Mouse (Mus musculus) thymus, adult 2 months (tissue): ENCODE data around the gene Maats1. TPM values are rescaled to one million over a fixed set of nuclear protein-coding genes. Genes with fewer than 3 reads are reported as not detected.
"Not testable (repeated sequence)": the region's sequence is repeated elsewhere in the genome, so short reads cannot be mapped to it uniquely, and the experiment has no call there.

Experiments used
- DNase-seq: peaks from one replicate; pipeline ENCODE4 v3.0.0; 2021
- H3K27ac ChIP-seq: fragments of 200-500 bp; 2 replicates; pipeline ENCODE4 v1.5.1; 2012; ENCODE audit warnings: low read length, control low read depth; ENCODE audit not compliant: control insufficient read depth, insufficient read depth
- H3K27me3 ChIP-seq: fragments of 200-500 bp; 2 replicates; pipeline ENCODE4 v1.6.1; 2012; ENCODE audit warnings: mild to moderate bottlenecking, low read length, moderate library complexity, mixed read lengths; ENCODE audit not compliant: control insufficient read depth, insufficient read depth
- H3K36me3 ChIP-seq: fragments of 200-500 bp; 2 replicates; pipeline ENCODE4 v1.6.1; 2012; ENCODE audit warnings: mild to moderate bottlenecking, low read length, moderate library complexity; ENCODE audit not compliant: control insufficient read depth, insufficient read depth
- H3K4me1 ChIP-seq: fragments of 200-500 bp; replicated peaks from 2 replicates; pipeline ENCODE4 v1.6.1; 2012; ENCODE audit warnings: low read length; ENCODE audit not compliant: control insufficient read depth, insufficient read depth
- H3K4me3 ChIP-seq: fragments of 200-500 bp; 2 replicates; pipeline ENCODE4 v1.5.1; 2012; ENCODE audit warnings: mild to moderate bottlenecking, low read length, control low read depth, moderate library complexity; ENCODE audit not compliant: control insufficient read depth, insufficient read depth
- CTCF ChIP-seq: fragments of 200-500 bp; IDR thresholded peaks from 2 replicates; pipeline ENCODE4 v1.5.1; 2012; ENCODE audit warnings: mild to moderate bottlenecking, control low read depth, low read length, moderate library complexity, borderline replicate concordance; ENCODE audit not compliant: control insufficient read depth, poor library complexity, insufficient read depth; ENCODE audit errors: extremely low read depth
- POLR2A ChIP-seq: fragments of 200-500 bp; IDR thresholded peaks from 2 replicates; pipeline ENCODE4 v1.6.1; 2012; ENCODE audit warnings: mild to moderate bottlenecking, low read length, control low read depth, moderate library complexity; ENCODE audit not compliant: control insufficient read depth, poor library complexity, insufficient read depth; ENCODE audit errors: extremely low read depth
- whole genome bisulfite sequencing: fragments of 180-500 bp; shearing (Covaris S2); methylation state at CpG from one replicate; pipeline ENCODE4 v1.1.7; 2018; 5-methylcytosine and 5-hydroxymethylcytosine counted together
- polyA plus RNA-seq: library from polyadenylated mRNA; depleted of rRNA; stranded (reverse); fragments of >200 nt; gene quantifications from 2 replicates; pipeline ENCODE4 v1.2.3, GENCODE M21; 2012

Gene Maats1
- polyA plus RNA-seq, 1 experiment = 0.12 TPM

GRCm38 (mm10) chr16:38347588-38347987 lies 5.6 kb upstream of the Maats1 start:
- peaks cover 33% of the 10 kb centered on the region for H3K36me3 ChIP-seq
- H3K27me3 ChIP-seq = no peaks in the 10 kb centered on the region
- no peak overlapping the region for H3K4me3 ChIP-seq
- TF ChIP-seq CTCF (no peak), POLR2A (no peak)
- H3K27ac ChIP-seq = no peak overlapping the region
- 62% methylated on average over 6 of the region's 6 CpGs for WGBS
- no peaks in the 10 kb centered on the region; the same call in 1 of the 2 replicates for H3K4me1 ChIP-seq
- no peak for DNase-seq

- peak within 1 kb of the TSS; percentile 85 for H3K4me3 ChIP-seq
- peak; percentile 91 for DNase-seq
- H3K36me3 ChIP-seq = peaks cover 25% of the 10 kb centered on the region
- 3% methylated on average over 35 of the region's 35 CpGs for whole genome bisulfite sequencing
- H3K27ac ChIP-seq = 0 out of 2 replicates have a peak within 1 kb of the TSS, but pooled peaks have one; percentile 2
- no peaks in the 10 kb centered on the region for H3K27me3 ChIP-seq
- TF ChIP-seq POLR2A = peak; percentile 82
- 0 out of 2 replicates have a peak, but pooled peaks have one; percentile 15 for TF ChIP-seq CTCF
- peaks cover 2% of the 10 kb centered on the region for H3K4me1 ChIP-seq
These were observed 4.8 kb upstream of the Maats1 start, which contains the start of the genes Cox17 and Gm21987 for GRCm38 (mm10) chr16:38346529-38347325. TSS of gene Cox17 (plus strand) at chr16:38346991. TSS of gene Gm21987 (plus strand) at chr16:38347040.

- no peaks in the 10 kb centered on the region for H3K27me3 ChIP-seq
- H3K4me1 ChIP-seq = peaks cover 4% of the 10 kb centered on the region
- H3K4me3 ChIP-seq = no peak overlapping the region
- H3K27ac ChIP-seq = no peak overlapping the region
- H3K36me3 ChIP-seq = peaks cover 12% of the 10 kb centered on the region
- DNase-seq = peak; percentile 5
- WGBS = 84% methylated on average over 3 of the region's 3 CpGs
- TF ChIP-seq POLR2A (no peak), CTCF (no peak)
These were observed 3.2 kb upstream of the Maats1 start for GRCm38 (mm10) chr16:38344941-38345725.

- H3K27me3 ChIP-seq, H3K27ac ChIP-seq, H3K4me3 ChIP-seq, H3K36me3 ChIP-seq, DNase-seq, H3K4me1 ChIP-seq: not testable (repeated sequence)
- 88% methylated on average over 4 of the region's 4 CpGs for WGBS
These were observed 3.9 kb downstream of the Maats1 start for GRCm38 (mm10) chr16:38338077-38338476.

GRCm38 (mm10) chr16:38334431-38334830 lies 7.5 kb downstream of the Maats1 start:
- no peak overlapping the region for H3K27ac ChIP-seq
- H3K4me3 ChIP-seq = no peak overlapping the region
- no peaks in the 10 kb centered on the region for H3K36me3 ChIP-seq
- H3K4me1 ChIP-seq = no peaks in the 10 kb centered on the region
- no peak for DNase-seq
- WGBS = 82% methylated on average over 6 of the region's 6 CpGs
- TF ChIP-seq POLR2A (no peak), CTCF (no peak)
- no peaks in the 10 kb centered on the region for H3K27me3 ChIP-seq

GRCm38 (mm10) chr16:38329340-38329739 lies 12.6 kb downstream of the Maats1 start:
- H3K4me1 ChIP-seq = no peaks in the 10 kb centered on the region
- H3K27ac ChIP-seq = no peak overlapping the region
- H3K4me3 ChIP-seq = no peak overlapping the region
- no peaks in the 10 kb centered on the region for H3K27me3 ChIP-seq
- 92% methylated on average over 3 of the region's 3 CpGs for WGBS
- DNase-seq = no peak
- no peaks in the 10 kb centered on the region for H3K36me3 ChIP-seq
- TF ChIP-seq CTCF (no peak), POLR2A (no peak)
